Mouse (Mus musculus) kidney, postnatal 0 days (tissue): Measurements from ENCODE around the gene Mtf2. TPM values are rescaled to one million over a fixed set of nuclear protein-coding genes. Genes with fewer than 3 reads are reported as not detected.
A peak's percentile ranks its signal among the peaks of the same experiment; 100 is the strongest.

Experiments
- ATAC-seq: fragments of 200-750 bp; cut with Nextera tagmentation; replicated peaks from 2 replicates; pipeline ENCODE4 v1.8.0; 2017; ENCODE audit warnings: low read depth, moderate number of reproducible peaks, moderate TSS enrichment, moderate library complexity; ENCODE audit not compliant: low FRiP score
- DNase-seq: peaks from one replicate; pipeline ENCODE4 v3.0.0-alpha.2; 2016; ENCODE audit warnings: low spot score
- H3K27ac ChIP-seq: fragments of 300-500 bp; sonication (generic); 2 replicates; pipeline ENCODE4 v1.5.1; 2014; ENCODE audit warnings: mild to moderate bottlenecking
- H3K27me3 ChIP-seq: fragments of 300-500 bp; sonication (generic); 2 replicates; pipeline ENCODE4 v1.6.1; 2014; ENCODE audit warnings: low read length, mixed read lengths; ENCODE audit not compliant: insufficient read depth
- H3K36me3 ChIP-seq: fragments of 300-500 bp; sonication (generic); 2 replicates; pipeline ENCODE4 v1.6.1; 2014; ENCODE audit warnings: low read length, mixed read lengths; ENCODE audit not compliant: insufficient read depth
- H3K4me1 ChIP-seq: fragments of 300-500 bp; sonication (generic); replicated peaks from 2 replicates; pipeline ENCODE4 v1.6.1; 2014; ENCODE audit warnings: antibody characterized with exemption, low read length, mixed read lengths; ENCODE audit not compliant: insufficient read depth
- H3K4me2 ChIP-seq: fragments of 300-500 bp; sonication (generic); 2 replicates; pipeline ENCODE4 v1.6.1; 2014; ENCODE audit warnings: mild to moderate bottlenecking, low read length, moderate library complexity, mixed read lengths
- H3K4me3 ChIP-seq: fragments of 300-500 bp; sonication (generic); replicated peaks from 2 replicates; pipeline ENCODE4 v1.5.1; 2014; ENCODE audit warnings: low read depth, low read length
- H3K9ac ChIP-seq: fragments of 300-500 bp; sonication (generic); 2 replicates; pipeline ENCODE4 v1.6.1; 2014; ENCODE audit warnings: low read depth, low read length
- H3K9me3 ChIP-seq: fragments of 300-500 bp; sonication (generic); replicated peaks from 2 replicates; pipeline ENCODE4 v1.6.1; 2016; ENCODE audit warnings: low read length, inconsistent platforms, mixed read lengths
- CTCF ChIP-seq: IDR thresholded peaks from 2 replicates; pipeline ENCODE4 v1.5.1; 2016; ENCODE audit warnings: antibody characterized with exemption, low read depth, mild to moderate bottlenecking, moderate library complexity
- WGBS: fragments of 180-500 bp; shearing (Covaris S2); extraction: QIAGEN DNeasy Blood & Tissue Kit; methylation state at CpG from one replicate; pipeline ENCODE4 v1.1.7; 2014; 5-methylcytosine and 5-hydroxymethylcytosine counted together
- polyA plus RNA-seq: library from polyadenylated mRNA; unstranded; fragments of >200 nt; fragmentation: Nextera tagmentation; extraction: Ambion mirVana; gene quantifications from 2 replicates; pipeline ENCODE4 v1.2.1, GENCODE M21; 2015

Mtf2 gene
- polyA plus RNA-seq, 1 experiment from 2014 or later, result 65.8 TPM

- DNase-seq (peak; percentile 99), ATAC-seq (peak; percentile 99)
- H3K9me3 ChIP-seq, result no peaks in the 10 kb centered on the region
- peak within 1 kb of the TSS; percentile 80 for H3K9ac ChIP-seq
- H3K4me1 ChIP-seq, result no peaks in the 10 kb centered on the region
- H3K4me2 ChIP-seq, result peak within 1 kb of the TSS; percentile 83
- H3K36me3 ChIP-seq, result no peaks in the 10 kb centered on the region; the same call in 1 of the 2 replicates
- peak; percentile 58 for TF ChIP-seq CTCF
- H3K27ac ChIP-seq, result peak within 1 kb of the TSS; percentile 95
- H3K27me3 ChIP-seq, result no peaks in the 10 kb centered on the region
- WGBS, result under 1% methylated on average over 64 of the region's 65 CpGs
- H3K4me3 ChIP-seq, result peak within 1 kb of the TSS; percentile 82
Observed at GRCm38 (mm10) chr5:108132441-108133243, 67.2 kb downstream of the Mtf2 start, which contains the start of the genes Tmed5 and Ccdc18. Tmed5 (minus strand) TSS chr5:108132620. Ccdc18 (plus strand) TSS chr5:108132875.

- WGBS, result 94% methylated on average over 1 of the region's 1 CpGs
- Histone ChIP-seq H3K27me3 (no peaks in the 10 kb centered on the region), H3K4me2 (no peak overlapping the region), H3K9ac (no peak overlapping the region), H3K36me3 (no peaks in the 10 kb centered on the region), H3K27ac (no peak overlapping the region), H3K9me3 (no peaks in the 10 kb centered on the region), H3K4me3 (no peak overlapping the region), H3K4me1 (no peaks in the 10 kb centered on the region)
- TF ChIP-seq CTCF, result no peak
- no peak for DNase-seq
- ATAC-seq, result no peak
Observed at GRCm38 (mm10) chr5:108152592-108152991, 87.1 kb downstream of the Mtf2 start.

Other genes starting within 250 kb of the Mtf2 start
- gene Ube2d2b, start 235.6 kb upstream of the Mtf2 start, polyA plus RNA-seq, result 0.08 TPM in 1 of 2 replicates, not detected in the other
- gene Evi5, start 190.6 kb upstream of the Mtf2 start, polyA plus RNA-seq, result 84.3 and 88.8 TPM in 2 replicates
- 66.8 and 70.4 TPM in 2 replicates for gene Rpl5, start 165.2 kb upstream of the Mtf2 start, polyA plus RNA-seq
- gene Fam69a, start 78.6 kb upstream of the Mtf2 start, polyA plus RNA-seq, result 23.6 and 27.4 TPM in 2 replicates
- gene Tmed5, start 66.9 kb downstream of the Mtf2 start, polyA plus RNA-seq, result 23.1 and 25.9 TPM in 2 replicates
- gene Ccdc18, start 67.2 kb downstream of the Mtf2 start, polyA plus RNA-seq, result 5.7 and 5.9 TPM in 2 replicates
- 42.8 and 44.8 TPM in 2 replicates for gene Dr1, start 203.2 kb downstream of the Mtf2 start, polyA plus RNA-seq
- gene Pigg, start 246.9 kb downstream of the Mtf2 start, polyA plus RNA-seq, result 4.3 and 5.9 TPM in 2 replicates